Mouse (Mus musculus) liver, embryonic 15.5 days (tissue): ENCODE results near the gene Kctd2. TPM values are rescaled to one million over a fixed set of nuclear protein-coding genes. Genes with fewer than 3 reads are reported as not detected.

Experiments
- ATAC-seq: fragments of 200-750 bp; cut with Nextera tagmentation; 2 replicates; pipeline ENCODE4 v1.8.0; 2017; ENCODE audit warnings: moderate number of reproducible peaks, mild to moderate bottlenecking, moderate library complexity; ENCODE audit not compliant: insufficient read depth
- H3K27ac ChIP-seq: fragments of 300-500 bp; sonication (generic); replicated peaks from 2 replicates; pipeline ENCODE4 v1.5.1; 2015; ENCODE audit warnings: mild to moderate bottlenecking, inconsistent platforms
- H3K27me3 ChIP-seq: fragments of 300-500 bp; sonication (generic); 2 replicates; pipeline ENCODE4 v1.6.1; 2015; ENCODE audit warnings: mild to moderate bottlenecking, inconsistent platforms
- H3K36me3 ChIP-seq: fragments of 300-500 bp; sonication (generic); replicated peaks from 2 replicates; pipeline ENCODE4 v1.6.1; 2015; ENCODE audit warnings: moderate library complexity, mild to moderate bottlenecking, inconsistent platforms
- H3K4me1 ChIP-seq: fragments of 300-500 bp; sonication (generic); replicated peaks from 2 replicates; pipeline ENCODE4 v1.6.1; 2015; ENCODE audit warnings: inconsistent platforms
- H3K4me2 ChIP-seq: fragments of 300-500 bp; sonication (generic); 2 replicates; pipeline ENCODE4 v1.6.1; 2015; ENCODE audit warnings: moderate library complexity, mild to moderate bottlenecking, inconsistent platforms
- H3K4me3 ChIP-seq: fragments of 300-500 bp; sonication (generic); replicated peaks from 2 replicates; pipeline ENCODE4 v1.5.1; 2015; ENCODE audit warnings: mild to moderate bottlenecking, inconsistent platforms
- H3K9ac ChIP-seq: fragments of 300-500 bp; sonication (generic); 2 replicates; pipeline ENCODE4 v1.6.1; 2015; ENCODE audit warnings: moderate library complexity, mild to moderate bottlenecking, inconsistent platforms
- H3K9me3 ChIP-seq: fragments of 300-500 bp; sonication (generic); replicated peaks from 2 replicates; pipeline ENCODE4 v1.6.1; 2016; ENCODE audit warnings: inconsistent platforms
- WGBS: fragments of 180-500 bp; shearing (Covaris S2); methylation state at CpG from one replicate; pipeline ENCODE4 v1.1.7; 2015; ENCODE audit warnings: mixed read lengths; ENCODE audit not compliant: insufficient replicate concordance; 5-methylcytosine and 5-hydroxymethylcytosine counted together
- polyA plus RNA-seq: library from polyadenylated mRNA; unstranded; fragments of >200 nt; fragmentation: Nextera tagmentation; extraction: Ambion mirVana; gene quantifications from 2 replicates; pipeline ENCODE4 v1.2.1, GENCODE M21; 2015

The Kctd2 gene
- polyA plus RNA-seq, 1 experiment from 2014 or later = 4.4 TPM

DNA sequence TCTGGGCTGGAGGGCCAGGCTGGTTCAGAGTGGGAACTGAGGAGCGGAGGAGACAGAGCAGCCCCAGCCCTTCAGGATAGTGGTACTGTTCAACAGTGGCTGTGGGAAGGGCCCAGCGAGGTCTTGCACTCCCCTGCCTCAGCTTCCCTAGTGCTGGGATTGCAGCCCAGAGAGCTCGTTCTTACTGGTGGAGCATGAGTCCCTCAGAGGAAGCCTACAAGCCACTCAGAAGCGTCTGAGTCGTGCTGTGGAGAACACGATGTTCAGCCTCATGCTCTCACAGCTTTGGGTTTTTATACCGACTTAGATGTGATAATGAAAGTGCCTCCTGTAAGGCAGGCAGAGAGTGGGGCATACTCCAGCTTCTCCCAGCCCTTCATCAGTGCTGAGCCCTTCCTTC lies 4.7 kb downstream of the Kctd2 start:
- H3K27ac ChIP-seq = no peak overlapping the region
- WGBS = 72% methylated on average over 7 of the region's 7 CpGs
- H3K4me1 ChIP-seq = peaks cover 29% of the 10 kb centered on the region
- ATAC-seq = no peak
- H3K9me3 ChIP-seq = no peaks in the 10 kb centered on the region
- H3K27me3 ChIP-seq = no peaks in the 10 kb centered on the region
- peaks cover 35% of the 10 kb centered on the region for H3K36me3 ChIP-seq
- H3K4me3 ChIP-seq = no peak overlapping the region
- H3K4me2 ChIP-seq = no peak overlapping the region
- no peak overlapping the region for H3K9ac ChIP-seq

DNA sequence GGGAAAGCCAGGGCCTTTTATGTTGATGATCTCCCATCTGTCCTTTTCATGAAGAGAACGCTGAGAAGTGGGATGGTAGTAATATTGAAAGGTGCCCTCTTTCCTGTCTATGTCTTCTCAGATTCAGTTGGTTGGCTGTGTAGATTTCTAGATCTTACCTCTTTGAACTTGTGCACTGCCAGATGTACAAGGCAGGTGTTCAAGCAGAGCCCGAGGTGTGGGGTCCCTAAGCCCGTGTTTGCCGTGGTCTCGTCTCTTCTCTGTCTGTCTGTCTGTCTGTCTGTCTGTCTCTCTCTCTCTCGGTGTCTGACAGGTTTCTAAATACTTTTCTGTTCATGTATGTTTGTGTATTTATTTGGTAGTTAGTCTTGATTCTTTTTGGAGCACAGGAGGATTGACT lies 5.7 kb downstream of the Kctd2 start:
- Histone ChIP-seq H3K27ac (no peak overlapping the region), H3K27me3 (no peaks in the 10 kb centered on the region), H3K36me3 (peaks cover 45% of the 10 kb centered on the region), H3K4me3 (no peak overlapping the region), H3K4me1 (peaks cover 26% of the 10 kb centered on the region), H3K4me2 (no peak overlapping the region), H3K9ac (no peak overlapping the region), H3K9me3 (no peaks in the 10 kb centered on the region)
- ATAC-seq = no peak
- 77% methylated on average over 6 of the region's 6 CpGs for WGBS

DNA sequence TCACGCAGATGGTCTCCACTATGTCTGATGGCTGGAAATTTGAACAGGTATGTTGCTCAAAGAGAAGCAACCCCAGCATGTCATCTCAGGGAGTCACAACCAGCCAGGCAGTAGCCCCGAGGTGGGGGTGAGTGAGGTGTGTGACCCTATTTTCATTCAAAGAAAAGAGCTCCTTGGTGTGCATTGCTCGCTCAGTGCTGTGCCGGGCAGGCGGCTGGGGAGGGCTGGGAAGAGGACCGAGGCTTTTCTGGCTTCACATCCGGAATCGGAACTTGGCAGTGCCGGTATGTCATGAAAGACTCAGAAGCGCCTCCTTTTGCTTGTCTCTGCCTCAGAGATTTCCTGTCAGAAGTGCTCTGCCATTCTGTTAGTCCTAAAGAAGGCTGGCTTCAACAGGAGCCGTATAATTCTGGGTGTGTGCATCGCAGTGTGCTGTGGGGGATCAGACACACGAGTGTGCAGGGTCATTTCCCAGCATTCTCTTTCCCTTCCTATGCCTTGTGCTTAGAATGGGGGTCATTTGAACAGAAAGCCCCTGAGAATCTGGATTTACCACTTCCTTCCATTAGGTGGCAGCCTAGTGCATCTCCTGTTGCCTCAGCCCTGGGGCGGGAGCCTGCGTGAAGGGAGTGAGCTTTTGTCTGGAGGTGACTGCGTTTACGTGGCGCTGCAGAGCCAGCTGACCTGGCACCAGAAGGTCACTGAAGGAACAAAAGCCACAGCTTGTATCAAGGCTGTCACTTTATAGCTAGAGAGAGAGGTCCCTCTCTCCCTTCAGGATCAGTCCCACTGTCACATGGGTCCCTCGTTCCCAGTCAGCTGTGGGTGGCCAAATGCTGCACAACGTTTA lies 7.8 kb downstream of the Kctd2 start:
- Histone ChIP-seq H3K4me1 (peaks cover 9% of the 10 kb centered on the region), H3K27ac (0 out of 2 replicates have a peak overlapping the region, but pooled peaks have one; percentile 6), H3K4me2 (peak overlapping the region; percentile 20; the same call in 1 of the 2 replicates), H3K4me3 (no peak overlapping the region), H3K9ac (no peak overlapping the region), H3K36me3 (peaks cover 59% of the 10 kb centered on the region), H3K27me3 (no peaks in the 10 kb centered on the region), H3K9me3 (no peaks in the 10 kb centered on the region)
- 45% methylated on average over 20 of the region's 20 CpGs for WGBS
- 0 out of 2 replicates have a peak, but pooled peaks have one; percentile 22 for ATAC-seq

DNA sequence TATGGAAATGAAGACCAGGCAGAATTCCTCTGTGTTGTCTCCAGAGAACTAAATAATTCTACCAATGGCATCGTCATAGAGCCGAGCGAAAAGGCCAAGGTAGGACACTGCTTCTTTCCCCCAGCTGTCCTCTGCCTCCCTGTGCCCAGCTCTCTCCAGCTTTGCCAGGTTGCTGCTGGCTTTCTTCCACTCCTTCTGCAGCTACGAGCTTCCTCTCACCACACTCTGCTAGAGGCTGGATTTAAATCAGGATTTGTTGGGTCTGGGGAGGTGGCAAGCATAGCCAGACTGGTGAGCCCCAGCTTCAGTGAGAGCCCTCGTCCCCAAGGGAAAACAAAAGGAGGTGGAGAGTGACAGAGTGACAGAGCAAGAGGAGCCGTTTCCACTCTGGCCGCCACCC lies 9.4 kb downstream of the Kctd2 start:
- Histone ChIP-seq H3K9me3 (no peaks in the 10 kb centered on the region), H3K27ac (no peak overlapping the region), H3K9ac (no peak overlapping the region), H3K36me3 (peaks cover 58% of the 10 kb centered on the region), H3K4me3 (no peak overlapping the region), H3K4me2 (no peak overlapping the region), H3K27me3 (no peaks in the 10 kb centered on the region), H3K4me1 (peaks cover 15% of the 10 kb centered on the region)
- ATAC-seq = no peak
- WGBS = 72% methylated on average over 7 of the region's 7 CpGs

DNA sequence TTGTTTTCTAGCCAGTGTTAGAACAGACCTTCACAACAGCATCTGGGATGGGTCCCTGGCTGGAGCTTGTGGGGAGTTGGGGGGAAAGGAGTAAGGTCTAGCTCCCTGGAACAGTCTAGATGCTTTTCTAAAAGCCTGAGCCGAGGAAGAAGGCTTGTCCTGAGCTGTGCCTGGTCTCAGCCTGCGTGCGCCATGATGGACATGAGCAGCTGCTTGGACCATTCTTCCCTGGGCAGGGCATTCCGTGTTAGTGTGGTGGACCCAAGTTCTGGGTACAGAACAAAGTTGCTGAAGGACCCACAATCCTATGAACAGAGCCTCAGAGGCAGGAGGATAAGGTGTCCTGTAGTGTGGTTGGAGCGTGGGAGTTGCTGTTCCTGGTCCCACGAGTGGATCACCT lies 10.6 kb downstream of the Kctd2 start:
- ATAC-seq = no peak
- H3K4me2 ChIP-seq = no peak overlapping the region
- peaks cover 52% of the 10 kb centered on the region for H3K36me3 ChIP-seq
- no peak overlapping the region for H3K9ac ChIP-seq
- 82% methylated on average over 6 of the region's 6 CpGs for WGBS
- H3K4me3 ChIP-seq = no peak overlapping the region
- no peak overlapping the region for H3K27ac ChIP-seq
- no peaks in the 10 kb centered on the region for H3K9me3 ChIP-seq
- peaks cover 18% of the 10 kb centered on the region for H3K4me1 ChIP-seq
- peaks cover 12% of the 10 kb centered on the region for H3K27me3 ChIP-seq

DNA sequence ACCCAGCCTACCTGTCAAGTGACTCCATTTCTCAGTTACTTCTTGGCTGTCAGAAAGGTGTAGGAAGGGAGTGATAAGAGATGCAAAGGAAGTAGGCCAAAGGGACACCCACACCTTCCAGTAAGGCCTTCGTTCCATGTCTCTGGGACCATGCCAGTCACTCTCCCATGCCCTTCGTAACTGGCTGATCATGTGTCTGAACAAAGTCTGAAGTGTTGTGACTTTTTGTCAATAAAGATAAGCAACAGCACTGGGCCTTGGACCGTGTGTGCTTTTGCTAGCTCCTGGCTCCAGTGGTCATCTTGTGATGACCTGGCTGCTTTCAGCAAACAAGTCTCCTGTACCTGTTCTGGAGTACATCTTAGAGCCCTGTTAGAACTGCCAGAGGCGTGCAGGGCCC lies 12.9 kb downstream of the Kctd2 start:
- H3K27ac ChIP-seq = peak overlapping the region; percentile 55; the same call in 1 of the 2 replicates
- peaks cover 34% of the 10 kb centered on the region for H3K27me3 ChIP-seq
- H3K4me2 ChIP-seq = no peak overlapping the region
- peak; percentile 33 for ATAC-seq
- H3K9me3 ChIP-seq = no peaks in the 10 kb centered on the region
- no peak overlapping the region for H3K9ac ChIP-seq
- H3K4me3 ChIP-seq = no peak overlapping the region
- WGBS = 57% methylated on average over 4 of the region's 4 CpGs
- peaks cover 29% of the 10 kb centered on the region for H3K4me1 ChIP-seq
- peaks cover 37% of the 10 kb centered on the region for H3K36me3 ChIP-seq

DNA sequence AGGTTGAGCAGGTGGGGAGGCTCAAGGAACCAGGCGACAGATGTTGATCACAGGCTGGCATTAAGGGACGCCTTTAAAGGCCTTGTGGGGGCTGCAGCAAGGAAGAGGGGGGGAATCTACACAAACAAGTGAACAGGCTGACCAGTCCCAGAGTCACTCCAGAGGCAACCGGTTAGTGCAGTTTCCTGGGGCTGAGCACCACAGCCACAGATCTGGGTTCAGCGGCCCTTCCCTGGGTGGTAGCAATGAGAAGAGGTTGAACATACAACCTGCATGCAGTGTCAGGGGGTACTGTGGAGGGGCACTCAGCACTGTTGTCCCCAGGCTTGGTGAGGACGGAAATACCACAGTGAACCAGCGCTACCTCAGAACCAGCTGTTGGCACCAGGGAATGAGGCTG lies 13.4 kb downstream of the Kctd2 start:
- 68% methylated on average over 6 of the region's 6 CpGs for WGBS
- no peak for ATAC-seq
- Histone ChIP-seq H3K36me3 (peaks cover 36% of the 10 kb centered on the region), H3K9me3 (no peaks in the 10 kb centered on the region), H3K4me1 (peaks cover 26% of the 10 kb centered on the region), H3K9ac (no peak overlapping the region), H3K4me2 (no peak overlapping the region), H3K4me3 (no peak overlapping the region), H3K27me3 (peaks cover 34% of the 10 kb centered on the region), H3K27ac (peak overlapping the region; percentile 55)

DNA sequence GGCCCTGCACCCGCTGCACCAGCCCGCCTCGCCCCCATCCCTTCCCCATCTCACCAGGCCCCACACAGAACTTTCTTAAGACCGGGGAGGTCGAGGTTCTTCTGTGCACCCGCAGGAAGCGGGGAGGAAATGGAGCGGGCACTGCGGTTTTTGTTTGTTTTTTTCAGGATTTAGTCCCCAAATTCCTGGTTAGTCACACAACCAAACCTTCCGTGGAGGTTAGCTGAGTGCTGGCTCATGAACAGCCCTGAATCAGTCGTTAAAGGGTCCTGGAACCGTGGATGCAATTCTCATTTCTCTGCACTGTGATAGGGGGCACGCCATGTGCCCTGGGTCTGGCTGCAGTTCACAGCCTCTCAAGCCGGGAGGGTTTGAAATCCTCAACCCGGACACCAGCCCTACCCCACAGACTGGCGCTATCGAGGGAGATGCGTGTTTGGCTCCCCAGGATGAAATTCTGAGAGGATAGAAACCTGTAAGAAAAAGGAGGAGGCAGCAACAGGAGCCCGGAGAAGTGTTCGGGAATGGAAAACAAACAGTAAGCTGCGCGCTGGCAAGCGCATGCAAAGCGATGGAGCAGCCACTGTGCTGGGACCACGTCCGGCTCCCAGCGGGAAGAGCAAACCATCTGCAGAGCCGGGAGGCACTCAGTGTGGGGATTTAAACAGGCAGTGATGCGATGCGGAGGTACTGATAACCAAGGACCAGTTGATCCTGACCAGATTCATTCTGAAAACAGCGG lies 15.8 kb downstream of the Kctd2 start:
- no peak overlapping the region for H3K9ac ChIP-seq
- no peaks in the 10 kb centered on the region for H3K9me3 ChIP-seq
- no peak for ATAC-seq
- H3K27me3 ChIP-seq = peaks cover 34% of the 10 kb centered on the region
- peaks cover 26% of the 10 kb centered on the region for H3K4me1 ChIP-seq
- H3K4me2 ChIP-seq = peak overlapping the region; percentile 53
- WGBS = 6% methylated on average over 31 of the region's 31 CpGs
- 0 out of 2 replicates have a peak overlapping the region, but pooled peaks have one; percentile 10 for H3K4me3 ChIP-seq
- peaks cover 14% of the 10 kb centered on the region for H3K36me3 ChIP-seq
- H3K27ac ChIP-seq = no peak overlapping the region

DNA sequence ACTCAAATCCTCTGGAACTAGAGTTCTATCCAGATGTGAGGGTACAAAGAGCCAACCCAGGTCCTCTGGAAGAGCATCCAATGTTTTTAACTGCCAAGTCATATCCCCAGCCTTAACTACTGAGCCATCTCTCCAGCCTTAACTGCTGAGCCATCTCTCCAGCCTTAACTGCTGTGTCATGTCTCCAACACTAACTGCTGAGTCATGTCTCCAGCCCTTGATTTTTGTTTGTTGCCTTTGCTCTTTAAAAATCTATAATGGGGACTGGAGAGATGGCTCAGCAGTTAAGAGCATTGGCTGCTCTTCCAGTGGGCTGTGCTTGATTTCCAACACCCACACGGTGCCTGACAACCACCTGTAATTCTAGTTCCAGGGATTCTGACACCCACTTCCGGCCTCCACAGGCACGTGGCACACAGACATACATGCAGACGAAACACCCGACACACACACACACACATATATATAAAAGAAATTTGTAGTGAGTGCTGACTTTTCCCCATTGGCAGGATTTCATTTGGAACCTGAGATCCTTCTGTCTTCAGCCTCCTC lies 17.7 kb downstream of the Kctd2 start:
- no peak overlapping the region for H3K27ac ChIP-seq
- no peaks in the 10 kb centered on the region for H3K36me3 ChIP-seq
- H3K4me3 ChIP-seq = no peak overlapping the region
- peaks cover 26% of the 10 kb centered on the region for H3K4me1 ChIP-seq
- H3K9me3 ChIP-seq = no peaks in the 10 kb centered on the region
- no peak overlapping the region for H3K4me2 ChIP-seq
- peaks cover 37% of the 10 kb centered on the region for H3K27me3 ChIP-seq
- H3K9ac ChIP-seq = no peak overlapping the region
- 59% methylated on average over 5 of the region's 5 CpGs for WGBS
- no peak for ATAC-seq

DNA sequence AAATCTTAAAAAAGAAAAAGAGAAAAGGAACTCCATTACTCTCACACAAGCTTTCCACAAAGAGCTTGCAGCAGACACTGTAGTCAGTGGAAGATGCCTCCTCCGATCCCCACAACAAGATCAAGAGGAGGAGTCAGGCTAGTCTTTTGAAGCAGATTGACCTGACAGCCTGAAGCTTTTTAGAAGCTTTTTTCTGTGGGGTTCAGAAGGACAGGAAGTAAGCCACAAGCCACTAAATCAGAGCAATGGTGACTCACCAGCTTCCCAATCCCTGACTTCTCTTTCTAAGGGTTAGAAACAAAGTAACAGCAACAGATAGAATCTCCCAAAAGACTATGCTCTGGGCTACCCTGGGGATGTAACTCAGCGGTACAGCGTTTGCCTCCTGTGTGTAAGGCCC lies 19.4 kb downstream of the Kctd2 start:
- H3K36me3 ChIP-seq = no peaks in the 10 kb centered on the region
- no peak overlapping the region for H3K9ac ChIP-seq
- 55% methylated on average over 3 of the region's 3 CpGs for WGBS
- H3K4me1 ChIP-seq = peaks cover 19% of the 10 kb centered on the region
- no peak overlapping the region for H3K4me3 ChIP-seq
- peaks cover 37% of the 10 kb centered on the region for H3K27me3 ChIP-seq
- no peak for ATAC-seq
- no peaks in the 10 kb centered on the region for H3K9me3 ChIP-seq
- no peak overlapping the region for H3K4me2 ChIP-seq
- no peak overlapping the region for H3K27ac ChIP-seq
